Mouse (Mus musculus) MEL (cell line): ENCODE measurements around the gene Pappa2. TPM values are rescaled to one million over a fixed set of nuclear protein-coding genes. Genes with fewer than 3 reads are reported as not detected.

Experiments used
- DNase-seq: peaks from one replicate; pipeline ENCODE4 v3.0.0; 2011; ENCODE audit warnings: low read depth, low spot score
- H3K27ac ChIP-seq: 2 replicates; pipeline ENCODE4 v1.5.1; 2012; ENCODE audit warnings: low read depth, mild to moderate bottlenecking, control low read depth, low read length, moderate library complexity; ENCODE audit not compliant: control insufficient read depth
- H3K27me3 ChIP-seq, 2 experiments: fragments of 150-350 bp in 1 of 2; sonication (generic) in 1 of 2; 2 replicates each; pipeline ENCODE4 v1.6.1; 2012; ENCODE audit warnings: low read length in 2 of 2, mild to moderate bottlenecking in 2 of 2, improper control_type of control experiment in 1 of 2, moderate library complexity in 1 of 2; ENCODE audit not compliant: insufficient read depth in 2 of 2, control insufficient read depth in 1 of 2
- H3K36me3 ChIP-seq, 2 experiments: 2 replicates each; pipeline ENCODE4 v1.6.1; 2012 to 2014; ENCODE audit warnings: low read length in 2 of 2, improper control_type of control experiment in 1 of 2, inconsistent platforms in 1 of 2, mild to moderate bottlenecking in 1 of 2; ENCODE audit not compliant: insufficient read depth in 2 of 2, control insufficient read depth in 1 of 2
- H3K4me1 ChIP-seq, 2 experiments: fragments of 150-350 bp in 1 of 2; sonication (generic) in 1 of 2; 2 replicates each; pipeline ENCODE4 v1.6.1; 2012; ENCODE audit warnings: low read length in 2 of 2, improper control_type of control experiment in 1 of 2, mild to moderate bottlenecking in 1 of 2; ENCODE audit not compliant: insufficient read depth in 2 of 2, control insufficient read depth in 1 of 2
- H3K4me3 ChIP-seq, 2 experiments: fragments of 150-350 bp in 1 of 2; sonication (generic) in 1 of 2; 2 replicates each; pipeline ENCODE4 v1.5.1; 2012; ENCODE audit warnings: low read depth in 2 of 2, low read length in 2 of 2, mild to moderate bottlenecking in 2 of 2, moderate library complexity in 2 of 2, control low read depth in 1 of 2, improper control_type of control experiment in 1 of 2; ENCODE audit not compliant: control insufficient read depth in 1 of 2, insufficient read depth in 1 of 2
- H3K79me2 ChIP-seq: 2 replicates; pipeline ENCODE4 v1.6.1; 2012; ENCODE audit warnings: mild to moderate bottlenecking, low read length, moderate library complexity; ENCODE audit not compliant: control insufficient read depth, poor library complexity, insufficient read depth
- H3K9ac ChIP-seq: 2 replicates; pipeline ENCODE4 v1.6.1; 2012; ENCODE audit warnings: low read depth, mild to moderate bottlenecking, control low read depth, low read length, moderate library complexity; ENCODE audit not compliant: control insufficient read depth, poor library complexity, severe bottlenecking
- H3K9me3 ChIP-seq: fragments of 150-350 bp; sonication (generic); replicated peaks from 2 replicates; pipeline ENCODE4 v1.6.1; 2012; ENCODE audit warnings: mild to moderate bottlenecking, low read length, improper control_type of control experiment, moderate library complexity; ENCODE audit not compliant: insufficient read depth
- CHD1 ChIP-seq: IDR thresholded peaks from 2 replicates; pipeline ENCODE4 v1.6.1; 2012; ENCODE audit warnings: low read depth, mild to moderate bottlenecking, inconsistent platforms, low read length, improper control_type of control experiment
- CHD2 ChIP-seq: IDR thresholded peaks from 2 replicates; pipeline ENCODE4 v1.6.1; 2011; ENCODE audit warnings: low read length, improper control_type of control experiment
- CTCF ChIP-seq, 3 experiments: IDR thresholded peaks in 2 of 3; conservative IDR thresholded peaks in 1 of 3; 2 replicates each; pipeline ENCODE4 v1.5.1; 2011 to 2012; ENCODE audit warnings: low read length in 3 of 3, low read depth in 2 of 3, mild to moderate bottlenecking in 2 of 3, improper control_type of control experiment in 1 of 3, inconsistent platforms in 1 of 3, mixed read lengths in 1 of 3, moderate library complexity in 1 of 3; ENCODE audit not compliant: control insufficient read depth in 1 of 3, insufficient read depth in 1 of 3, poor library complexity in 1 of 3, severe bottlenecking in 1 of 3
- EP300 ChIP-seq, 2 experiments: IDR thresholded peaks; 2 replicates each; pipeline ENCODE4 v1.6.1; 2011; ENCODE audit warnings: improper control_type of control experiment in 2 of 2, low read length in 2 of 2, low read depth in 1 of 2, mild to moderate bottlenecking in 1 of 2
- ETS1 ChIP-seq: IDR thresholded peaks from 2 replicates; pipeline ENCODE4 v1.6.1; 2012; ENCODE audit warnings: low read depth, mild to moderate bottlenecking, inconsistent platforms, low read length, improper control_type of control experiment, moderate library complexity
- GATA1 ChIP-seq: IDR thresholded peaks from 2 replicates; pipeline ENCODE4 v1.6.1; 2011; ENCODE audit warnings: low read depth, low read length, improper control_type of control experiment
- JUND ChIP-seq: IDR thresholded peaks from 2 replicates; pipeline ENCODE4 v1.6.1; 2011; ENCODE audit warnings: low read depth, mild to moderate bottlenecking, improper control_type of control experiment, low read length
- MAZ ChIP-seq: IDR thresholded peaks from 2 replicates; pipeline ENCODE4 v1.6.1; 2012; ENCODE audit warnings: low read depth, mild to moderate bottlenecking, inconsistent platforms, low read length, improper control_type of control experiment
- MEF2A ChIP-seq: IDR thresholded peaks from 2 replicates; pipeline ENCODE4 v1.6.1; 2014; ENCODE audit warnings: low read depth, mild to moderate bottlenecking, inconsistent platforms, low read length, improper control_type of control experiment; ENCODE audit not compliant: poor library complexity, insufficient replicate concordance, severe bottlenecking; ENCODE audit errors: extremely low read depth
- MYC ChIP-seq: IDR thresholded peaks from 2 replicates; pipeline ENCODE4 v1.6.1; 2011; ENCODE audit warnings: low read depth, mild to moderate bottlenecking, low read length, improper control_type of control experiment, moderate library complexity
- NRF1 ChIP-seq: IDR thresholded peaks from 2 replicates; pipeline ENCODE4 v1.6.1; 2014; ENCODE audit warnings: low read depth, mild to moderate bottlenecking, inconsistent platforms, low read length, improper control_type of control experiment, moderate library complexity; ENCODE audit not compliant: poor library complexity, insufficient read depth, severe bottlenecking
- POLR2A ChIP-seq, 2 experiments: IDR thresholded peaks; 2 replicates each; pipeline ENCODE4 v1.6.1; 2011 to 2012; ENCODE audit warnings: low read length in 2 of 2, mild to moderate bottlenecking in 2 of 2, control low read depth in 1 of 2, improper control_type of control experiment in 1 of 2, low read depth in 1 of 2, moderate library complexity in 1 of 2; ENCODE audit not compliant: control insufficient read depth in 1 of 2, insufficient read depth in 1 of 2, poor library complexity in 1 of 2
- POLR2AphosphoS2 ChIP-seq: IDR thresholded peaks from 2 replicates; pipeline ENCODE4 v1.6.1; 2011; ENCODE audit warnings: low read length, improper control_type of control experiment
- TCF12 ChIP-seq: IDR thresholded peaks from 2 replicates; pipeline ENCODE4 v1.6.1; 2014; ENCODE audit warnings: low read depth, mild to moderate bottlenecking, inconsistent platforms, low read length, improper control_type of control experiment, moderate library complexity
- USF1 ChIP-seq: IDR thresholded peaks from 2 replicates; pipeline ENCODE4 v1.6.1; 2014; ENCODE audit warnings: low read depth, mild to moderate bottlenecking, inconsistent platforms, low read length, improper control_type of control experiment, moderate library complexity
- polyA plus RNA-seq, 2 experiments: library from polyadenylated mRNA; stranded (reverse) in 1 of 2; unstranded in 1 of 2; fragments of >175 nt in 1 of 2; fragments of >200 nt in 1 of 2; gene quantifications; 2 replicates each; pipeline versions ENCODE4 v1.2.1 to v1.2.4; 2012; ENCODE audit warnings: low replicate concordance in 2 of 2, low read depth in 1 of 2; ENCODE audit not compliant: insufficient read length in 2 of 2, insufficient read depth in 1 of 2, missing spikeins in 1 of 2
- total RNA-seq: library from RNA; depleted of rRNA; stranded (reverse); fragments of 300-350 nt; gene quantifications from 2 replicates; pipeline ENCODE4 v1.2.3, GENCODE M21; 2012

Gene Pappa2
- total and polyA plus RNA-seq, 3 experiments, result not detected

- Histone ChIP-seq H3K79me2 (no peaks in the 10 kb centered on the region), H3K9ac (no peak overlapping the region), H3K4me3 (no peak overlapping the region), H3K27me3 (no peaks in the 10 kb centered on the region), H3K27ac (no peak overlapping the region), H3K36me3 (peaks cover 0 to 2% of the 10 kb centered on the region in 2 experiments; a peak in 2 of 4 replicates), H3K4me1 (peaks cover 0 to 3% of the 10 kb centered on the region in 2 experiments; a peak in 1 of 4 replicates), H3K9me3 (no peaks in the 10 kb centered on the region)
- TF ChIP-seq USF1, result peak; percentile 33; the same call in 1 of the 2 replicates
- TF ChIP-seq MYC, result no peak
- no peak for TF ChIP-seq CHD2
- no peak for TF ChIP-seq MAZ
- TF ChIP-seq NRF1, result no peak
- TF ChIP-seq JUND, result no peak
- no peak for TF ChIP-seq MEF2A
- TF ChIP-seq EP300 (IDR thresholded peaks at IDR 0.05; ENCODE audit: low read depth in 1 of 2, low read length in 2 of 2), result peak in 1 of 2 experiments; percentile 43; a peak in 1 of 4 replicates
- no peak for TF ChIP-seq GATA1
- peak; percentile 6 for DNase-seq
Measured at GRCm38 (mm10) chr1:158697859-158698569, 282.3 kb downstream of the Pappa2 start.

DNA sequence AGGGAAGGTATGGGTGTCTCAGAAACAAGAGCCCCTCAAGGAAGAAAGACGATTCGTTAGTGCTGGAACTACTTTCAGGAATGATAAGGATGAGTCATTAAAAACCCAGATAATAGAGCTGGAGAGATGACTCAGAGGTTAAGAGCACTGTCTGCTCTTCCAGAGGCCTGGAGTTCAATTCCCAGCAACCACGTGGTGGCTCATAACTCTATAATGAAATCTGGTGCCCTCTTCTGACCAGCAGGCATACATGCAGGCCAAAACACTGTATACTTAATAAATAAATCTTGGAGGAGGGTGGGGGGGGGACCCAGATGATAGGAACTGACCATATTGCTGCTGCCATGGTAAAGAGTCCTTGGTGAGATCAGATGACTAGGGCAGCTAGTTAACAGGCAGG lies 282.9 kb downstream of the Pappa2 start:
- Histone ChIP-seq H3K4me3 (no peak overlapping the region), H3K27me3 (no peaks in the 10 kb centered on the region), H3K9ac (no peak overlapping the region), H3K27ac (no peak overlapping the region), H3K9me3 (no peaks in the 10 kb centered on the region), H3K4me1 (peaks cover 0 to 3% of the 10 kb centered on the region in 2 experiments; a peak in 1 of 4 replicates), H3K79me2 (no peaks in the 10 kb centered on the region), H3K36me3 (peaks cover 0 to 2% of the 10 kb centered on the region in 2 experiments; a peak in 2 of 4 replicates)
- TF ChIP-seq NRF1, result no peak
- TF ChIP-seq USF1, result peak; percentile 29; the same call in 1 of the 2 replicates
- TF ChIP-seq CTCF (IDR thresholded peaks at IDR 0.05 in 2 of 3, conservative IDR thresholded peaks at IDR 0.05 in 1 of 3; ENCODE audit: control insufficient read depth in 1 of 3, insufficient read depth in 1 of 3, low read depth in 2 of 3, low read length in 3 of 3, poor library complexity in 1 of 3, severe bottlenecking in 1 of 3), result peak in 1 of 3 experiments; percentile 9; a peak in 1 of 6 replicates
- no peak for TF ChIP-seq CHD1
- TF ChIP-seq CHD2, result no peak
- TF ChIP-seq POLR2A (IDR thresholded peaks at IDR 0.05; ENCODE audit: control insufficient read depth in 1 of 2, insufficient read depth in 1 of 2, low read depth in 1 of 2, low read length in 2 of 2, poor library complexity in 1 of 2), result no peak
- TF ChIP-seq TCF12, result no peak
- no peak for TF ChIP-seq ETS1
- no peak for TF ChIP-seq MEF2A
- no peak for TF ChIP-seq POLR2AphosphoS2
- DNase-seq, result peak; percentile 7
